Mouse (Mus musculus): ENCODE measurements around the gene Pjvk. TPM values are rescaled to one million over a fixed set of nuclear protein-coding genes. Genes with fewer than 3 reads are reported as not detected.
A peak's percentile ranks its signal among the peaks of the same experiment; 100 is the strongest.
"Not testable (repeated sequence)": the region's sequence is repeated elsewhere in the genome, so short reads cannot be mapped to it uniquely, and the experiment has no call there.

The Pjvk gene
- total and polyA plus RNA-seq, 3 experiments, result 0.08 TPM; not detected in 2

DNA sequence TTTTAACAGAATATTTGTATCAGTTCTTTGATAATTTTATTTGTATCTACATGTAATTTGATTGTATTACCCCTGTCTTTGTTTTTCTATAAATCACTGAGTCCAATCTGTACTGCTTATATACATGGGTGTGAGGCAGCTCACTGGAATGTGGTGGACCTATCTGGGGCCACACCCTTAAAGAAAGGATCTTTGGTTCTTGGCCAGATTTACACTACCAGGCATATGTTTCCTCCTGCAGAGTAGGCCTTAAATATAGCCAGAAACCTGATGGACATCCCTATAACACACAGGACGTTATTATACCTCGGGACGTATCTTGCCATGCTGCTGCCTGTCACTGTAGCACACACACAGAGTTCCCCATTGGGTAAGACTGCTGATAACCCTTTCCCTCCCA lies 36.3 kb upstream of the Pjvk start:
- WGBS, result 81% methylated on average over 3 of the region's 3 CpGs
- intact Hi-C loops (cut with DNase I), result no loop called here
- Histone ChIP-seq H3K79me2 (replicated peaks; ENCODE audit: control insufficient read depth, insufficient read depth, low read length) (no peaks in the 10 kb centered on the region), H3K9ac (ENCODE audit: low read depth, low read length) (no peak overlapping the region), H3K4me1 (ENCODE audit: control insufficient read depth, insufficient read depth, low read length) (no peaks in the 10 kb centered on the region), H3K36me3 (ENCODE audit: control insufficient read depth, insufficient read depth, low read length) (no peaks in the 10 kb centered on the region), H3K27me3 (ENCODE audit: control insufficient read depth, insufficient read depth, low read length) (no peaks in the 10 kb centered on the region), H3K27ac (no peak overlapping the region), H3K4me3 (no peak overlapping the region)
- TF ChIP-seq POLR2A (IDR thresholded peaks at IDR 0.05; ENCODE audit: insufficient read depth, low read depth, low read length), result no peak
- no peak for TF ChIP-seq CTCF (IDR thresholded peaks at IDR 0.05)
- no peak for TF ChIP-seq EP300 (IDR thresholded peaks at IDR 0.05; ENCODE audit: insufficient read depth, low read depth, low read length)
- no peak for DNase-seq

DNA sequence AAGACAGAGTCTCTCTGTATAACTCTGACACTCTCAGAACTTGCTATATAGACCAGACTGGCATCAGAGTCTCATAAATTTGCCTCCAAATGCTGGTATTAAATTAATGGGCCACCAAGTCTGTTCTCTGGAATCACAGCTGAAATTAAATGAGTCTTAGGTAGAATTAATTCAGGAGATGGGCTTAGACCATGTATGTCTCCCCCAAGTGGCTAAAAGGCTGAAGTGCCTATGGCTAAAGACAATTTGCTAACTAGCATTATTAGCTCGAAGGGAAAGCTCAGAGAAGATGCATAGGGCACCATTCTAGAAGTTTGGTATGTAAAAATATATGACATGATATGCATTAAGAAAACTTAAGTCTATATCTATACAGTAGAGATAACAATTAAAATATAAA lies 30.2 kb upstream of the Pjvk start:
- TF ChIP-seq CTCF (IDR thresholded peaks at IDR 0.05) (peak; percentile 86), POLR2A (IDR thresholded peaks at IDR 0.05; ENCODE audit: insufficient read depth, low read depth, low read length) (no peak), EP300 (IDR thresholded peaks at IDR 0.05; ENCODE audit: insufficient read depth, low read depth, low read length) (no peak)
- Histone ChIP-seq H3K4me3 (no peak overlapping the region), H3K27me3 (ENCODE audit: control insufficient read depth, insufficient read depth, low read length) (no peaks in the 10 kb centered on the region), H3K4me1 (ENCODE audit: control insufficient read depth, insufficient read depth, low read length) (no peaks in the 10 kb centered on the region), H3K36me3 (ENCODE audit: control insufficient read depth, insufficient read depth, low read length) (no peaks in the 10 kb centered on the region), H3K79me2 (replicated peaks; ENCODE audit: control insufficient read depth, insufficient read depth, low read length) (no peaks in the 10 kb centered on the region), H3K9ac (ENCODE audit: low read depth, low read length) (no peak overlapping the region), H3K27ac (no peak overlapping the region)
- DNase-seq, result no peak
- intact Hi-C loops (cut with DNase I), result loop anchor here (1.0 kb wide), 1 partner anchor 249 kb away; the partner anchor contains the start of gene Rbm45
- 31% methylated on average over 1 of the region's 1 CpGs for WGBS

DNA sequence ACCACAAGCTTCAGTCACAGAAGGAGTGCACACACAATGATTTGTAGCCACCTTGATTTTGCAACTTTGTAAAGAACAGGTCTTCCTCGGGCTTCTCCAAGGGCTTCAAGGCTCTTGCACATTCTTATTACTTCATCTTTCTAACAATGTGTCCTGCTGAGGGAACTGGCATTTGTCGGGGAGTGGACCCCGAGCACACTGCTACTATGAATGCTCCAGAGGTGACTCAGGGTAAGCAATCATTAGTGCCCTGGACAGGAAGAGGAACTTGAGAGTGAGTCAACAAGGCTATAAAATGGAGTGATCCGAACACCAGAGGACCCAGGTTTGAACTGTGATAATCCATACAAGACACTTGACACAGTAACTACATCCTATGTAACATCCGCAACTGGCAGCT lies 28.1 kb upstream of the Pjvk start:
- Histone ChIP-seq H3K4me3 (no peak overlapping the region), H3K36me3 (ENCODE audit: control insufficient read depth, insufficient read depth, low read length) (no peaks in the 10 kb centered on the region), H3K79me2 (replicated peaks; ENCODE audit: control insufficient read depth, insufficient read depth, low read length) (no peaks in the 10 kb centered on the region), H3K27me3 (ENCODE audit: control insufficient read depth, insufficient read depth, low read length) (no peaks in the 10 kb centered on the region), H3K4me1 (ENCODE audit: control insufficient read depth, insufficient read depth, low read length) (no peaks in the 10 kb centered on the region), H3K9ac (ENCODE audit: low read depth, low read length) (no peak overlapping the region), H3K27ac (no peak overlapping the region)
- no peak for DNase-seq
- 76% methylated on average over 5 of the region's 5 CpGs for WGBS
- TF ChIP-seq EP300 (IDR thresholded peaks at IDR 0.05; ENCODE audit: insufficient read depth, low read depth, low read length) (no peak), CTCF (IDR thresholded peaks at IDR 0.05) (no peak), POLR2A (IDR thresholded peaks at IDR 0.05; ENCODE audit: insufficient read depth, low read depth, low read length) (no peak)
- intact Hi-C loops (cut with DNase I), result no loop called here

DNA sequence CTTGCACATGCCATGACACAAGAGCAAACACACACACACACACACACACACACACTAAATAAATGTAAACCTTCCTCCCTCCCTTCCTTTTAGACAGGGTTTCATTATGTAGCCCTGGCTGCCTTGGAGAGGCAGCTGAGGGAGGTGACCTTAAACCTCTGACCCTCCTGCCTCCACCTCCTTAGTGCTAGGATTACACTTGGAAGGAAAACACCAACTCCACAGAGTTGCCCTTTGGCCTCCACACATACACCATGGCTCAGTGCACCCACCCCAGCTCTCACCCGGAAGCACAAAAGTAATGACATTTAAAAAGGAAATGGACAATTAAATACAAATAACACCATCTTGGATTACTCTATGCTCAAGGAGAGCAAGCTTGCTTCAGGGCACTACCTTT lies 26.6 kb upstream of the Pjvk start:
- H3K36me3 ChIP-seq (ENCODE audit: control insufficient read depth, insufficient read depth, low read length), result no peaks in the 10 kb centered on the region; the same call in 1 of the 2 replicates
- H3K4me3 ChIP-seq, result no peak overlapping the region
- H3K9ac ChIP-seq (ENCODE audit: low read depth, low read length), result no peak overlapping the region
- no peaks in the 10 kb centered on the region for H3K79me2 ChIP-seq (replicated peaks; ENCODE audit: control insufficient read depth, insufficient read depth, low read length)
- no peaks in the 10 kb centered on the region for H3K4me1 ChIP-seq (ENCODE audit: control insufficient read depth, insufficient read depth, low read length)
- no peaks in the 10 kb centered on the region for H3K27me3 ChIP-seq (ENCODE audit: control insufficient read depth, insufficient read depth, low read length)
- WGBS, result 76% methylated on average over 1 of the region's 1 CpGs
- DNase-seq, result no peak
- intact Hi-C loops (cut with DNase I), result no loop called here
- TF ChIP-seq CTCF (IDR thresholded peaks at IDR 0.05), result no peak
- no peak for TF ChIP-seq POLR2A (IDR thresholded peaks at IDR 0.05; ENCODE audit: insufficient read depth, low read depth, low read length)
- no peak for TF ChIP-seq EP300 (IDR thresholded peaks at IDR 0.05; ENCODE audit: insufficient read depth, low read depth, low read length)
- H3K27ac ChIP-seq, result no peak overlapping the region

DNA sequence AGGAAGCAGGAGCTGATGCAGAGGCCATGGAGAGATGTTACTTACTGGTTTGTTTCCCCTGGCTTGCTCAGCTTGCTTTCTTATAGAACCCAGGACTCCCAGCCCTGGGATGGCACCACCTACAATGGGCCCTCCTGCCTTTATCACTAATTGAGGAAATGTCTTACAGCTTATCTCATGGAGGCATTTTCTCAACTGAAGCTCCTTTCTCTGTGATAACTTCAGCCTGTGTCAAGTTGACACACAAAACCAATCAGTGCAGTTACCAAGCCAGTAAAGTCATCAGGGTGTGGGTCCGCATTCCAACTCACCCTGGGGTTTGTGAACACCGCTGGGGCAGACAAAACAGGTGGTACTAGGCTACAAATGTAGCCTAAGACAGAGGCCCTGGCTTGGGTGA lies 26.0 kb upstream of the Pjvk start:
- DNase-seq; H3K4me1 ChIP-seq (ENCODE audit: control insufficient read depth, insufficient read depth, low read length); H3K9ac ChIP-seq (ENCODE audit: low read depth, low read length); H3K36me3 ChIP-seq (ENCODE audit: control insufficient read depth, insufficient read depth, low read length); H3K27me3 ChIP-seq (ENCODE audit: control insufficient read depth, insufficient read depth, low read length); H3K79me2 ChIP-seq (replicated peaks; ENCODE audit: control insufficient read depth, insufficient read depth, low read length); H3K4me3 ChIP-seq; intact Hi-C loops (cut with DNase I); H3K27ac ChIP-seq: not testable (repeated sequence)
- 87% methylated on average over 2 of the region's 2 CpGs for WGBS

DNA sequence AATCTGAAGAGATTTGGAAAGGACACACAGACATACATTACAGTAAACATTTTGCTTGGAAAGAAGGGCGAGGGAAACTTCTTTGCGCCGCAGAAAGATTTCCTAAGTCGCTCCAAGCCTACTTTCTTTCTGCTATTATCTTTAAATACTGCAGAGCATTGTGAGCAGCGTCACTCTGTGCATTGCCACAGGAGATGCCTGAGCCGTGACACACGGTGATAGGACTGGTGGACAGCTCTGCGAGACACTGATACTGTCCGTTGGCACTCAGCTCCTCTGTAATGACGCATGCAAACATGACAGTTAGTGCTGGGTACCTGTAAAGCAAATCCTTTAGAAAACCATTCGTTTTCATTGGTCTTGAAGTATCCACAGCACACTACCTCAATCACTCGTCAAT lies 18.0 kb upstream of the Pjvk start:
- intact Hi-C loops (cut with DNase I), result no loop called here
- no peak for DNase-seq
- TF ChIP-seq EP300 (IDR thresholded peaks at IDR 0.05; ENCODE audit: insufficient read depth, low read depth, low read length) (no peak), POLR2A (IDR thresholded peaks at IDR 0.05; ENCODE audit: insufficient read depth, low read depth, low read length) (no peak), CTCF (IDR thresholded peaks at IDR 0.05) (no peak)
- H3K27ac ChIP-seq, result no peak overlapping the region
- no peaks in the 10 kb centered on the region; the same call in 1 of the 2 replicates for H3K36me3 ChIP-seq (ENCODE audit: control insufficient read depth, insufficient read depth, low read length)
- no peaks in the 10 kb centered on the region for H3K79me2 ChIP-seq (replicated peaks; ENCODE audit: control insufficient read depth, insufficient read depth, low read length)
- 90% methylated on average over 12 of the region's 12 CpGs for WGBS
- H3K9ac ChIP-seq (ENCODE audit: low read depth, low read length), result no peak overlapping the region
- H3K4me1 ChIP-seq (ENCODE audit: control insufficient read depth, insufficient read depth, low read length), result no peaks in the 10 kb centered on the region
- H3K4me3 ChIP-seq, result no peak overlapping the region
- no peaks in the 10 kb centered on the region for H3K27me3 ChIP-seq (ENCODE audit: control insufficient read depth, insufficient read depth, low read length)
